Mouse (Mus musculus) left cerebral cortex, postnatal 14 days (tissue): ENCODE results near the gene Arhgap36. TPM values are rescaled to one million over a fixed set of nuclear protein-coding genes. Genes with fewer than 3 reads are reported as not detected.

Experiments
- DNase-seq, 2 experiments: peaks; one replicate each; pipeline ENCODE4 v3.0.0; 2021 to 2022; ENCODE audit warnings: low spot score in 2 of 2, mixed read lengths in 1 of 2
- intact Hi-C: fragments of 180-260 bp; cut with DNase I; formaldehyde crosslinking; loops from one replicate; pipeline ENCODE4 v1.15.1; 2025
- long read RNA-seq, 2 experiments: library from polyadenylated mRNA; stranded (forward); transcript quantifications; one replicate each; pipeline ENCODE4 v2.0.0; 2021
- total RNA-seq, 2 experiments: library from RNA; stranded (reverse); gene quantifications; 2 replicates each; pipeline ENCODE4 v1.2.3; 2021

The Arhgap36 gene
- 1 to 10 TPM; 2.0 to 2.4 TPM for total RNA-seq
- long read RNA-seq, experiment 1, partial matches to known transcripts = 1 of 2 reads
- long read RNA-seq, experiment 1, other reads (novel, unspliced or antisense) = 0 of 2 reads
- long read RNA-seq, experiment 2, partial matches to known transcripts = 1 of 4 reads
- long read RNA-seq, experiment 2, other reads (novel, unspliced or antisense) = 1 of 4 reads

DNA sequence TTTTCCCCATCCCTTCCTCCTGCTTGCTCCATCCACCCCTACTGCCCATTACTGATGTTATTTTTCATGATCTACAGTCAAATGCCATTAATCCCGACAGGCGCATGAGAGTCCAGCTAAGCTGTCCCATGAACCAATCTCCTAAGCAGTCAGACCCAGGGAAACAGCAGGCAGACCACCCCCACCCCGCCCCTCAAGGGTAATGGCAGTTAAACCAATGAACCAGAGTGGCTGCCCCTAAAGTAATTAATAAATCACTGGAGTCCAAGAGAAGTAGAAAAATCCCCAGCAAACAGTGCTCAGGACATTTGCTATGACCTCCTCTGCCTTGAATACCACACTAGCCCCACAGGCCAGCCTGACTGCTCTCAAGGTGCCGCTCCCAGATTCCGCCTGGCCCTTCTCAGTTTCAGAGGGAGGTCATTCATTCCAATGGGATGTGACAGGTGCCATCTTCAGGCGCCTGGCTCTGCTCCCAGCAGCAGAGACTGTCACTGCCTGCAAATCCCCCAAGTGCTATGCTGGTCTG is at the start of gene Arhgap36:
Arhgap36 (plus strand) TSS at position 504 of the 529 bp plus-strand sequence.
- intact Hi-C loops = no loop called here
- no peak for DNase-seq

DNA sequence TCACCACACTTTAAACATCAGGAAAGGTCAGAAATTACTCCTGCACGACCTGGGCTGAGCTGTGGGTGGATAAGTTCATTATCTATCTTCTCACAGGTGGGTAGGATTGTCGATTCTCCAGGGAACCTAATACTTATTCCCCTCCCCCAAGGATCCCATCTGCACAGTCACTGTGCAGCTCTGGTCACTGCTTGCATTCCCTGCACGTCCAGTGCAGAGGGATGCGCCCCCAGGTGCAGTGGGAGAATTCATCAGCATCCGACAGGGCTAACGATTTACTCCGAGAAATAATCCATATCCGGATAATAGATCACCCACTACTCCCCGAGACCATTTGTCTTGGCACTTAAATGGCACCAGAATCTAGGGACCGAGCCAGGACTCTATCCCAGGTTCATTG is 6.0 kb upstream of the Arhgap36 start:
- no peak for DNase-seq
- intact Hi-C loops = no loop called here

DNA sequence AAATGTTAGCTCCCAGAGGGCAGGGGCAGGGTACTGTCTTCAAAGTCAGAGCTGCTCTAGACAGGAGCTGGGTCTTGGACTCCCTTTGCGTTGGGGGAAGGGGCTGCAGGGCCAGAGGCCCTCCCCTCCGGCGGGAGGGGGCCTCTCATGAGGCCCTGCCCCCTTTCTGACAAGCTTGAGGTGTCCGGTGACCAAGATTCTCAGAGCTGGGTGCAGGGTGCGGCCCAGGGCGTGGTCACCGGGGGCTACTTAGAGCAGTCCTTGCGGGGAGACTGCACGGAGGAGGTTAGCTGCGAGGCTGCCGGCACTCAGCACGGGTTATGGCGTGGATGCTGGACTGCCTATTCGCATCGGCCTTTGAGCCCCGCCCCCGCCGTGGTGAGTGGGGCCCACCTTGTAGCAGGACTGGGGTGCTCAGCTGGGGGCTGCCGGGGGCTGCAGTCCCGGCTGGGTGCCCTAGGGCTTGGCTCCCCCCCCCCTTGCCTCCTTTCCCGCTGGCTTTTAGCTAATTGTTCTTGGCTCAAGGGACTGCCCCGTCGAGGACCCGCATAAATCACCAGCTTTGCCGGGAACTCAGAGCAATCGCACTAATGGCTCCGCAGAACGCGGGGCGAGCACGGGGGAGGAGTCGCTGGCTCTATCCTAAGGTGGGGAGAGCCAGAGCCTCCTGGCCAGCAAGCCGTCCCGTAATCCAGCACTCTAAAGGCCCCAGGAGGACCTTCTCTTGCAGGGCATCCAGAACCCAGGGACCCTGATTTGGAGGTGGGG is 6.7 kb downstream of the Arhgap36 start:
- no peak for DNase-seq
- intact Hi-C loops = no loop called here

DNA sequence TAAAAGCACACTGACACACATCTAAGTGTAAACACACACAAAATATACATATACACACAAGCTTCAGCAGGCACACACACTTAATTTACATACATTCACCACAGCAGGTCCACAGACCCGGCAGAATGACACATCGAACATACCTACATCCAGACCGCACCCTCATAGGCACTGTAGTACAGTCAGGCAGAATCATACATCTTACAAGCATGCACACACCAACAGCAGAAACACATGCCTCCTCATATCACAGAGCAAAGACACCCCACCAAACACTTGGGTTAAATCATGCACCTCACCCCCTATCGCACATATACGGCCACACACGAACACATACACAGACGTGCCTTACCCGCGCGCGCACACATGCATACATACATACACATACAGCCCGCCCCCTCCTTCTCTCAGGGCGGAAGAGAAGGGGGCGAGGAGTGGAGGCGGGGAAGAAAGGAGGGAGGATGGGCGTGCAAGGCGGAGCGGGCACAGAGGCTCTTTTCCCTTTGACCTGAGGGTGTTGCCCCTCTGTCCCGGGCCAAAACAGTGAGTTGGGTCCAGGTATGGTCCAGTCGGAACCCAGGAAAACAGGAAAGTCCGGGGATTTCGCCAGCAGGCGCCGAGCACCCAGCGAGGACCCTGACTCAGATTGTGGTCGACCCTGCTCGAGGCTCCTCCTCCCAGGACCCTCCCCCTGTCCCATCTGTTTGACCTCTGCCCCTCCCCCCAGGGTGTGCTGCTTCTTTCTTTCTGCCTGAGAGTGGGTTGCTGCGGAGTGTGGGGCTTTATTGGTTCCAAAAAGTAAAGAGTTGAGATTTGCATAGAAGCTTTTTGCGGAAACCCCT is 16.4 kb downstream of the Arhgap36 start:
- intact Hi-C loops = no loop called here
- DNase-seq = no peak

DNA sequence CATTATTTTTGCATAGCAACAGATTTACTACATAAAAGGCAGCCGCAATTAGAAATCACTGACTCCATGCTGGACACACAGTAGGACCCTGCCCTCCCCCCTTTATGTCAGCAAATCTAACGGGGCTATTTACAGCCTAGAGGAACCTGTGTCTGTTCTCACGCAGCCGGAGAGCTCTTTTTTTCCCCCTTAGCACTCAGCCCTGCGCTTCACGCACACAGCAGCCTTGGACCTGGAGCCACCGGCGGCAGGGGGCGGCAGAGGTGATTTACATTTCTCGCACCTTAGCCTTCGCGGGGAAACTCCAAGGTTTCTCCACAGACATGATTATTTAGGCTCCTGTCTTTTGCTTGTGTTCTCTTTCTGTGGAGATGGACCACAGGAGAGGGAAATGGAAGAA is 17.1 kb downstream of the Arhgap36 start:
- intact Hi-C loops = no loop called here
- peak in 1 of 2 experiments; percentile 2 for DNase-seq

DNA sequence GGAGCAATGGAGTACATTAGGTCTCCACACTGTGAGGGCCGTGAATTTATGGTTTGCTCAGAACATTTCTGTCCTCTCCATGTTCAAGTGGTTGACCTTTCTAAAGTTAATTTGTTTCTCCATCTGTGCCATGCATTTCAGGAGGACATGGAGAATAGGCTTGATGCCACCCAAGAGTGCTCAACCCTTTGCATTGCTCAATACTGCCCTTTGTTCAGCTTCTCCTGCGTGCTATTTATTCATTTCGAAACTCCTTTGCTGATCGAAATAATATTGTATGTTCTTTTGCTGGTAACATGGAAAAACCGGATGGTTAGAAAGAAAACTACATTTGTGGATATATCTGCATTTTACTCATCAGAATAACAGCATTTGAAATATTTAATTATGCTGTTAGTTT is 25.4 kb downstream of the Arhgap36 start:
- intact Hi-C loops = no loop called here
- no peak for DNase-seq

DNA sequence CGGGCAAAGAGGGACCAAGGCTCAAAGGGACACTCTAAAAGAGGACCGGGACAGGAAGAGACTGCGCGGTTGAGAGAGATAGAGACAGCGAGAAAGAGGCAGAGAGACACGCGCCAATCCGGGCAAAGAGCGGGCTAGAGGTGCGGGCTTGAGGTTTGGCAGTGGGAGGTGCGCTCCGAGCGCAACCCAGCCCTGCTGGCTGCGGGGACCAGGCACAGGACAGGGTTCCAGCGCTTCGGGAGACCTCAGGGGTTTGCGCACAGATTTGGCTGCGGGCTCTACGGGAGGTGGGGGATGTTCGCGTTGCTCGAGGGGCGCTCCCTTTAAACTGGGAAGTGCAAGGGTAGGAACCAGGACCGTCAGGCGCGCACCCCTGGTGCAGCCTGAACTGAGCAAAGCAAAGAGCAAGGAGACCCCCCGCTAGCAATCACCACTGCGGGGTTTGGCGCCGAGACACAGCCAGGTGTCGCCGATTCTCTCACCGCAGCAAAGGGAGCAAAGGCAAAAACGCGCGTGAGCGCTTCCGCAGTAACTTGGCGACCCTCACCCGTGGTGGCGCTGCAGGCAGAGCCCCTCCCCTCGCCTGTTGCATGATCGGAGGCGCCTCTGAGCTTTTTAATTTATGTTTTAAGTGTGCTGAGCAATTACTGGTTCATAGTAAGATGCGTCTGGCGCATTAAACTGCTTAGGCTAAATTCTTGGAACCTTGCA is 30.1 kb downstream of the Arhgap36 start:
- intact Hi-C loops = no loop called here

More for the DNA sequence above, 30.1 kb downstream of the Arhgap36 start:
- no peak for DNase-seq

Other genes starting within 250 kb of the Arhgap36 start
- 10 to 100 TPM; 10.5 to 11.8 TPM for gene Enox2, start 175.7 kb upstream of the Arhgap36 start, total RNA-seq
- not detected for gene Olfr1320, start 208.4 kb downstream of the Arhgap36 start, total RNA-seq